In the genomic region with DNA sequence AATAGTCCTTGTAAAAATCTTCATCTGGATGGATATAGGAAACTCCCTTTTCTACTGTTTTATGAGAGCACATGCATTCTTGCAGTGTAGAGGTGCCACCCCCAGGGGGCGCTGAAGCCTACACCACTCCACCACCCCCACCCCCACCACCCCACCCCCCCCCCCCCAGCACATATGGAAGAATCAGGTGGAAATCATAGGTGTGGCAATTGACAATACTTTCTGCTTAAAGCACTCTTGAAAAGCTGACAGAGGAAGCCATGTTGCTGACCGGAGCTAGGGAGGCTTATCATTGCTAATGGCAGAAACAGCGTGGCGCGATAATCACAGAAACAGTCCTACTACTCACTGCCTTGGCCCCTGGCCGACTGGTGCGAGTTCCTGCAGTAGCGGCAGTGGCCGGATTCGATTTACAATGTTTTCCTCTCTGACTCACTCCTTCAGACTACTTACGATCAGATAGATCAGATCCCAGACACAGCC, we compare ENCODE assay signal across 8 mouse cellular contexts.
DNase-seq lines count a peak whose midpoint lies in the region; ATAC-seq lines count a peak whose summit lies in the region.

No protein-coding gene starts in this region.

- 0 out of 2 replicates have a peak overlapping the region, but pooled peaks have one; percentile 9 for H3K27ac ChIP-seq in heart, embryonic 12.5 days (ENCODE audit: poor library complexity, severe bottlenecking)
- H3K27ac ChIP-seq in limb, embryonic 11.5 days (replicated peaks; ENCODE audit: low read depth, low read length) = no peak overlapping the region
- no peak overlapping the region for H3K27ac ChIP-seq in stomach, embryonic 14.5 days (ENCODE audit: low read length)
- H3K27ac ChIP-seq in forebrain, embryonic 16.5 days (ENCODE audit: low read length) = no peak overlapping the region

- DNase-seq in adrenal gland, adult (ENCODE audit: inconsistent age in 2 of 2, low spot score in 1 of 2) = peak; percentile 30 to 67
- DNase-seq in adrenal gland, postnatal 4 days (ENCODE audit: low spot score in 2 of 2) = no peak
- peak; percentile 32 to 46 for DNase-seq in urinary bladder, adult 18-20 months (ENCODE audit: low spot score in 2 of 2)
- no peak for DNase-seq in urinary bladder, postnatal 4 days (ENCODE audit: low spot score in 2 of 2)
- DNase-seq in limb, embryonic 11.5 days (ENCODE audit: low spot score) = peak; percentile 59

- peak overlapping the region; percentile 31 for H3K4me3 ChIP-seq in heart, embryonic 12.5 days
- no peak overlapping the region for H3K4me3 ChIP-seq in limb, embryonic 11.5 days (ENCODE audit: low read depth, low read length)
- no peak overlapping the region for H3K4me3 ChIP-seq in stomach, embryonic 14.5 days (ENCODE audit: low read depth, low read length)
- no peak overlapping the region for H3K4me3 ChIP-seq in forebrain, embryonic 16.5 days (replicated peaks; ENCODE audit: low read length)

- peaks cover 13% of the 10 kb centered on the region for H3K4me1 ChIP-seq in heart, embryonic 12.5 days (replicated peaks)
- H3K4me1 ChIP-seq in limb, embryonic 11.5 days (ENCODE audit: control insufficient read depth, insufficient read depth, low read length) = peaks cover 5% of the 10 kb centered on the region
- no peaks in the 10 kb centered on the region for H3K4me1 ChIP-seq in stomach, embryonic 14.5 days (ENCODE audit: control insufficient read depth, insufficient read depth, low read length)
- H3K4me1 ChIP-seq in forebrain, embryonic 16.5 days (replicated peaks; ENCODE audit: control insufficient read depth, insufficient read depth, low read length) = peaks cover 3% of the 10 kb centered on the region; the same call in 1 of the 2 replicates

- H3K9ac ChIP-seq in heart, embryonic 12.5 days = no peak overlapping the region; the same call in 1 of the 2 replicates
- H3K9ac ChIP-seq in limb, embryonic 11.5 days (ENCODE audit: low read length) = no peak overlapping the region
- H3K9ac ChIP-seq in stomach, embryonic 14.5 days (replicated peaks; ENCODE audit: low read depth, low read length) = no peak overlapping the region
- H3K9ac ChIP-seq in forebrain, embryonic 16.5 days (replicated peaks; ENCODE audit: low read depth, low read length) = no peak overlapping the region

- no peaks in the 10 kb centered on the region for H3K27me3 ChIP-seq in heart, embryonic 12.5 days (replicated peaks)
- H3K27me3 ChIP-seq in limb, embryonic 11.5 days (ENCODE audit: control insufficient read depth, insufficient read depth, low read length) = no peaks in the 10 kb centered on the region
- H3K27me3 ChIP-seq in stomach, embryonic 14.5 days (ENCODE audit: control insufficient read depth, insufficient read depth, low read length) = no peaks in the 10 kb centered on the region
- H3K27me3 ChIP-seq in forebrain, embryonic 16.5 days (replicated peaks; ENCODE audit: control insufficient read depth, insufficient read depth, low read length) = no peaks in the 10 kb centered on the region

- no peaks in the 10 kb centered on the region for H3K36me3 ChIP-seq in heart, embryonic 12.5 days
- H3K36me3 ChIP-seq in limb, embryonic 11.5 days (ENCODE audit: control insufficient read depth, insufficient read depth, low read length) = no peaks in the 10 kb centered on the region
- no peaks in the 10 kb centered on the region for H3K36me3 ChIP-seq in stomach, embryonic 14.5 days (ENCODE audit: control insufficient read depth, insufficient read depth, low read length)
- H3K36me3 ChIP-seq in forebrain, embryonic 16.5 days (ENCODE audit: control insufficient read depth, insufficient read depth) = no peaks in the 10 kb centered on the region

- peak; percentile 73 for ATAC-seq in heart, embryonic 12.5 days (ENCODE audit: insufficient number of reproducible peaks, low FRiP score)
- 0 out of 2 replicates have a peak, but pooled peaks have one; percentile 51 for ATAC-seq in limb, embryonic 11.5 days (ENCODE audit: insufficient number of reproducible peaks, low FRiP score, low TSS enrichment, low read depth)
- ATAC-seq in stomach, embryonic 14.5 days (ENCODE audit: insufficient number of reproducible peaks, insufficient read depth, low FRiP score, low read depth) = no peak
- ATAC-seq in forebrain, embryonic 16.5 days = no peak

- no peaks in the 10 kb centered on the region for H3K9me3 ChIP-seq in heart, embryonic 12.5 days (replicated peaks)
- no peaks in the 10 kb centered on the region for H3K9me3 ChIP-seq in limb, embryonic 11.5 days (ENCODE audit: control insufficient read depth, low read length)
- H3K9me3 ChIP-seq in stomach, embryonic 14.5 days (ENCODE audit: control insufficient read depth, low read depth, low read length) = no peaks in the 10 kb centered on the region
- H3K9me3 ChIP-seq in forebrain, embryonic 16.5 days (ENCODE audit: control insufficient read depth, low read length) = no peaks in the 10 kb centered on the region

- H3K4me2 ChIP-seq in heart, embryonic 12.5 days = peak overlapping the region; percentile 61
- no peak overlapping the region for H3K4me2 ChIP-seq in limb, embryonic 11.5 days (ENCODE audit: low read depth, severe bottlenecking)
- H3K4me2 ChIP-seq in stomach, embryonic 14.5 days (replicated peaks; ENCODE audit: low read depth, low read length) = peak overlapping the region; percentile 16; the same call in 1 of the 2 replicates
- H3K4me2 ChIP-seq in forebrain, embryonic 16.5 days (ENCODE audit: low read length) = no peak overlapping the region

- 14% methylated on average over 11 of the region's 11 CpGs for WGBS in heart, embryonic 12.5 days
- WGBS in limb, embryonic 11.5 days = 20% methylated on average over 11 of the region's 11 CpGs
- 36% methylated on average over 11 of the region's 11 CpGs for WGBS in stomach, embryonic 14.5 days
- WGBS in forebrain, embryonic 16.5 days = 44% methylated on average over 11 of the region's 11 CpGs

Comparison
In these comparisons a context has a peak if more than half of its experiments do, and no peak if none do; other contexts are left out.
1. DNase-seq: peak in adrenal gland, adult (2 of 2), urinary bladder, adult 18-20 months (2 of 2) and limb, embryonic 11.5 days (single experiment); none in adrenal gland, postnatal 4 days (0 of 2) and urinary bladder, postnatal 4 days (0 of 2).
2. ATAC-seq: peak in heart, embryonic 12.5 days (single experiment) and limb, embryonic 11.5 days (single experiment); none in stomach, embryonic 14.5 days (single experiment) and forebrain, embryonic 16.5 days (single experiment).
3. H3K4me2 ChIP-seq: peak in heart, embryonic 12.5 days (single experiment) and stomach, embryonic 14.5 days (single experiment); none in limb, embryonic 11.5 days (single experiment) and forebrain, embryonic 16.5 days (single experiment).